Mouse (Mus musculus) myocyte (in vitro differentiated cells): Measurements from ENCODE around the gene Rdm1.
"Not testable (repeated sequence)": the region's sequence is repeated elsewhere in the genome, so short reads cannot be mapped to it uniquely, and the experiment has no call there.

Experiments used
- E2F4 ChIP-seq: IDR thresholded peaks from one replicate; pipeline ENCODE4 v1.6.1; 2011; ENCODE audit warnings: mild to moderate bottlenecking, control low read depth, moderate library complexity; ENCODE audit not compliant: insufficient read depth
- MAX ChIP-seq: IDR thresholded peaks from one replicate; pipeline ENCODE4 v1.6.1; 2011; ENCODE audit warnings: low read depth, mild to moderate bottlenecking, control low read depth
- MYOG ChIP-seq, 3 experiments: IDR thresholded peaks; one replicate each; pipeline ENCODE4 v1.6.1; 2011; ENCODE audit warnings: control low read depth in 2 of 3, low read depth in 2 of 3, mild to moderate bottlenecking in 2 of 3; ENCODE audit not compliant: insufficient read length in 2 of 3, control insufficient read depth in 1 of 3, insufficient read depth in 1 of 3
- POLR2A ChIP-seq: IDR thresholded peaks from one replicate; pipeline ENCODE4 v1.6.1; 2011; ENCODE audit warnings: low read depth, mild to moderate bottlenecking, control low read depth, moderate library complexity; ENCODE audit not compliant: insufficient read length

GRCm38 (mm10) chr11:101620022-101620655 lies 6.9 kb upstream of the Rdm1 start:
- TF ChIP-seq POLR2A; E2F4; MAX; MYOG (IDR thresholded peaks at IDR 0.05; ENCODE audit: control insufficient read depth in 1 of 3, insufficient read depth in 1 of 3, insufficient read length in 2 of 3, low read depth in 2 of 3): not testable (repeated sequence)
